Mouse (Mus musculus) ES-E14 (cell line): Measurements from ENCODE around the gene Olfr462.

Experiments
- CHD2 ChIP-seq: IDR thresholded peaks from 2 replicates; pipeline ENCODE4 v1.6.1; 2014; ENCODE audit warnings: mild to moderate bottlenecking, low read depth, low read length, inconsistent platforms
- ZC3H11A ChIP-seq: IDR thresholded peaks from 2 replicates; pipeline ENCODE4 v1.6.1; 2012; ENCODE audit warnings: low read depth, mild to moderate bottlenecking, inconsistent platforms, low read length, borderline replicate concordance
- ZNF384 ChIP-seq: IDR thresholded peaks from 2 replicates; pipeline ENCODE4 v1.6.1; 2012; ENCODE audit warnings: low read depth, low read length, inconsistent platforms

GRCm38 (mm10) chr11:87841436-87841835 lies 50.6 kb downstream of the Olfr462 start:
- no peak for TF ChIP-seq ZNF384
- TF ChIP-seq CHD2 = no peak
- TF ChIP-seq ZC3H11A = no peak
